Mouse (Mus musculus) spleen, postnatal 14 days (tissue): Measurements from ENCODE around the gene Gdpgp1.

Experiments
- DNase-seq, 2 experiments: peaks; one replicate each; pipeline ENCODE4 v3.0.0; 2021 to 2022; ENCODE audit warnings: low spot score in 2 of 2

Gene Gdpgp1

DNA sequence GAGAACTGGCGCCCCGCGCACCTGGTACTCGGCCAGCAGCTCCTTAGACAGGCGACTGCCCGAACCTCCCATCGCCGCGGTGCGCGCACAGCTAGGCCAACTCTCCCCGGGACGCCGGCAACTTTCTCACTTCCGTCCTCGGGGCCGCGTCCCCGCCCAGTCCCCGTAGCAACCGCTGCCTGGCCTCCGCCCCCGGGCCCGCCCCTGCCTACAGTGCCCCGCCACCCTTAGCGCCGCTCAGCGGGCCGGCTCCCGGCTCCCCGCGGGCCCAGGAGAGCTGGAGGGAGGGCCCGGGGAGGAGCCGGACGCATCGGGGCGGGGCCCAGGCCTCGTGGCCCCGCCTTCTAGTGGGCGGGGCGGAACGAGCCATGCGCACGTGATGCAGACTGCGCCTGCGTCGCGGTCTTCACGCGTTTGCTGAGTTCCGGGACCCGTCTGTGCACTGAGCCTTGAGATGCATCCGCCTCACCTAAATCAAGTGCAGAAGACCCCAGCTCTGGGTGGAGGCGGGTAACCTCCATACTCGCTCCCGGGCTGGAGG is at the start of gene Gdpgp1, which contains the start of gene Cib1:
Gene Gdpgp1 (plus strand): TSS at position 377 of the 541 bp plus-strand sequence.
Gene Cib1 (minus strand): TSS at position 325 of the 541 bp plus-strand sequence.
- peak; percentile 98 for DNase-seq

GRCm38 (mm10) chr7:80183466-80183865 is 49.2 kb upstream of the Gdpgp1 start:
- DNase-seq: no peak

DNA sequence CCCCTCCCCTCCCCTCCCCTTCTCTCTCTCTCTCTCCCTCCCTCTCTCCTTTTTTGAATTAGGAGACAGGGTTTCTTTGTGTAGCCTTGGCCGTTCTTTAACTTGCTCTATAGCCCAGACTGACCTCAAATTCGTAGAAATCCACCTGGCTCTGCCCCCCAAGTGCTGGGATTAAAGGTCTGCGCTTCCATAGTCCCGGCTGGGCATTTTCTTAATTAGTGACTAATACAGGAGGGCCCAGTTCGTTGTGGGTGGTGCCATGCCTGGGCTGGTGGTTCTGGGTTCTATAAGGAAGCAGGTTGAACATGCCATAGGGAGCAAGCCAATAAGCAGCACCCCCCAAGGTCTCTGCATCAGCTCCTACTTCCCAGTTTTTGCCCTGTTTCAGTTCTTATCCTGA is 48.7 kb upstream of the Gdpgp1 start:
- no peak for DNase-seq

DNA sequence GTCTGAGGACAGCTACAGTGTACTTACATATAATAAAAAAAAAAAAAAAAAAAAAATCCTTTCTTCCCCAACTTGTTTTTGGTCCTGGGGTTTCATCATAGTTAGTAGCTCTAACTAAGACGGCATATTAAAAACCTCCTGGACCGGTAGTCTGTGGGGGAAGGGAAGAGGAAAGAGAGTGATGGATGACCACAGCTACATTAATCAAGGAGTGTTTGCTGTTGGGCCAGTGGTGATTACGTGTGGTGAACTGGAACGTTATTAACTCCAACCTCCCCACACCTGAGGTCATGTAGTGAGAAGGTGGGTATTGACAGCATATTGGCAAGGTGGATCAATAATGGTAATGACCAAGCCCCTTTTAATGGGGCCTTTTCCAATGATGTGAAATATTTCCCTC is 48.1 kb upstream of the Gdpgp1 start:
- DNase-seq: no peak

DNA sequence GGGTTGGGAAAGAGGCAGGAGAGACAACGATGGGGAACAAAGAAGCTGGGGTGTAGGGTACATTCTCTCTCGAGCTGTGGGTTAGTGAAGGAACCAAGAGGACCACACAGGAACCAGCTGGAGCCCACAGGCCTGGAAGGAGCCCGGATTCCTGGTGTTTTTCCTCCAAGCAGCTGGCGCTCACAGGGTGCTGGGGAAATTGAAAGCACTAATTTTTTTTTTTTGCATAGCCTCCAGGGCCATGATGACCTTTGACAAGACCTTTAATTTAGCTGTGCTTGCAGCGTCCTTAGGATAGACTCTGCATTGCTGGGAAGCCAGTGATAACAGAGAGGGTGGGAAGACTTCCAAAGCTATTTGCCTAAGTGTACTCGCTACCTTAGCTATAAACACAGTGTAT is 47.7 kb upstream of the Gdpgp1 start:
- no peak for DNase-seq

GRCm38 (mm10) chr7:80186021-80186420 is 46.6 kb upstream of the Gdpgp1 start:
- DNase-seq: peak; percentile 36 to 46

- DNase-seq: peak; percentile 68 to 79
These were observed 46.0 kb upstream of the Gdpgp1 start, which contains the start of gene Sema4b for GRCm38 (mm10) chr7:80186531-80187296. TSS of gene Sema4b (plus strand) at chr7:80186841.

GRCm38 (mm10) chr7:80187501-80187900 is 45.2 kb upstream of the Gdpgp1 start:
- DNase-seq: no peak

GRCm38 (mm10) chr7:80188579-80189125 is 44.0 kb upstream of the Gdpgp1 start:
- DNase-seq: no peak

DNA sequence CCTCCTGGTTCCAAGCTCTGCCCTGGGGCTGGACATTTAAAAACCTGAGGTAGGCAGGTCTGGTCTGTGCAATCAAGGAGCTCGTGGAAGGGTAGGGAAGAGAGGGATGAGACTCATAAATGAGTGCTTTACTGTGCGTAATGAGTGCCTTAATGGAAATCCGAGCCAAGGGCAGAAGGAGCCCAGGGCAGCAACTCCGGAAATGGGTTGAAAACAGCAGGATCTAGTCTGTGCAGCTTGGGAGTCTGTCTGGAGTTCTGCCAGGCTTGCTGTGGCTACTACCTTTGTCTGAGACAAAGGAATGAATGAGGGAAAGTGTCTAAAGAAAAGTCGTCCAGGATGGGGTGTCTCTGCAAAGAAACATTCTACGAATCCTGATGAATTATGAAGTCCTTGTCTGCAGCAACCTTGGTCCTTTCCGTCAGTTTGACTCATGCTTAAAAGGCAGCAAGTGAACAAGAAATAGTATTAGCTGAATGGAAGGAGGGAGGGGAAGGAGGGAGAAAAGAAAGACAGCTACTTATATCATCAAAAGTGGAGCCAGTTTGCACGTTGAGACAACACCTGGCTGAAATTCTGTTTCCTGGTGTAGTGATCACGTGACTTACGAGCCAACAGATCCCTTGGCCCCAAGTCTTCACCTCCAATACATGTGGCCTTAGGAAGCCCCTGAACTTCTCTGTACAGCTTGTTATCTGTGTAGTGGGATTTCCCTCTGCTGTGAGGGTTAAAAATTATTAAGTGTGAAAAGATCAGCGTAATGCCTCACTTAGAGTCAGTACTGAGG is 43.3 kb upstream of the Gdpgp1 start:
- DNase-seq: no peak

DNA sequence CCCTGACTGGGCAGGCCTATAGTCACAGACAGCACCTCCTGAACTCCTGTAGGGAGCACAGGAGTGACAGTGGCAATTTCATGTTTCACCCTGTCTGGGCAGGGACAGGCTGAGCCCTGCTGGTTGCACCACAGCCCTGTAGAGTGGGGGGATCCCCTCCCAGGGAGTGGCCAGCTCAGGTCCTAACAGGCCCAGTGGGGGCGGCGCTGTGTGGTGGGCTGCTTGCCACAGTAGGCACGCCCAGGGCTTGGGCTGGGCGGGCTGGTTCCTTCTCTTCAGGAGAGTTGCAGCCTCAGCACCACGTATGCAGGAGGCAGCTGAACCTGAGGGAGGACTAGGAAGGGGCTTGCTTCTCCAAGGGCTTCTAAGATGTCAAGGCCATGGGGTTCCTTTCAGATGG is 41.2 kb upstream of the Gdpgp1 start:
- peak; percentile 60 to 64 for DNase-seq

DNA sequence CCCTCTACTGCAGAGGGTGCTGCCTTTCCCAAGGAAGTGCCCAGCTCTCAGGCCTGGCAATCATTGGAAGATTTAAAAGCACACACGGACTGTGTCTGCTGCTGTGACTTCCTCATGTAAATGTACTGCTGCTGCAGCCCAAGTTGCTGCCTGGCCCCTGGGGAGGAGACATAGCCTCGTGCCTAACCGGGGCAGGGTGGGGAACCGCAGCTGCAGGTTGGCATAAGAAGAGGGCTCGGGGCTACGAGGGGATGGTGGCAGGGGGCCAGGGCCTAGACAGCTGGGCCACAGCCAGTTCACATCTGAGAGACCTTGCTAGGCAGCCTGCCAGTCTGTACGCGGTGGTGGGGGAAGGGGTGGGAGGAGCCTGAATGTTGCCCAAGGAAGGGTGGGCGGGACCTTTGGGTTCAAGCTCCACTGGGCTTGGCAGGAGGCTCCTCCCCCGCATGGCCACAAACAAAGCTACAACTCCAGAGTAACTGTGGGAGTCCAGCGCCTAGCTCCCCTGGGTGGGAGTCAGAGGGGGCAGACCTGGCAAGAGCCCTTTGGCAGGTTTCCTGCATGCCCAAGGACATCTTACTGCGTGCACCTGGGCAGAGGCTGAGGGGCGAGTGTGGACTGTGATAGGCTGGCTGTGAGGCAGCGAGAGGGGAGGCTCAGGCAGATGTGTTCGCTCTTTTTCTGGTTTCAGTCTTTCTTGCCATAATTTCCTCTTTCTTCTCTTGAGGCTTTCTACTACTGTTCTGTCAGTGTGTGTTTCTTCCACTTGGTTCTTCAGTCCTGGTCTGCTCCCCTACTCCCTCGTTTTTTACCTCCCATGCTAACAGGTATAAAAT is 40.2 kb upstream of the Gdpgp1 start:
- DNase-seq: peak; percentile 80 to 82

DNA sequence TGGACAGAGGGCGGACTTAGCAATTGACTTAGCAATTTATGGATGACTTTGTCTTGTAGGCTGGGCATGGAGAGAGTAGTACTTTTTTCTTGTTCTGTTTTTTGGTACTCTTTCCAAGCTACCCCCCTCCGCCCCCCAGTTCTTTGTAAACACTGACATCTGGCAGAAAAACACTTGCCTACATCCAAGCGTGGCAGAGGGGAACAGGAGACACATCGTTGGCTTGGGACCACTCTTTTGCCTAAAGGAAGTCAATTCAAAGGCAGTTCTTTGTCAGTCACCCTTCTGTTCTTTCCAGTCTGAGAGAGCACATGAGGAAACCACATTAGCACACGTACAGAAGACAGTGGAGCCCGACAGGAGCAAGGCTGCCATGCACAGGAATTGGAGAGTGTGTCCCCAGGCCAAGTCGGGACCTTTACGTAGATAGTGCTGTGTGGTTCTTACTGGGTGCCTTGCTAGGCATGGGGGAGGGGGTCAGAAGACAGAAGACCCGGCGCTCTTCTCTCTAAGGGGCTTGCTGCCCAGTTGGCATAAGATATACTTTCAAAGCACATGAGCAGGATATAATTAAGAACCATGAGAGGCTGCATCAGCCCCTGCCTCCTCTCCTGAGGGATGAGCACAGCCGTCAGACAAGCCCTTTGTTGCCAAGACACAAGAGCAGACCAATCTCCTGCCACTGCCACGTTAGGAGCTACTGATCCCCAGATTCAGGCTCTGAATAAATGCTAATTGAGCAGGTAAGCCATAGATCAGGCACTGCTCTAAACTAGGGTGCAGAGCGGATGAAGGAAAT is 38.5 kb upstream of the Gdpgp1 start:
- no peak for DNase-seq

DNA sequence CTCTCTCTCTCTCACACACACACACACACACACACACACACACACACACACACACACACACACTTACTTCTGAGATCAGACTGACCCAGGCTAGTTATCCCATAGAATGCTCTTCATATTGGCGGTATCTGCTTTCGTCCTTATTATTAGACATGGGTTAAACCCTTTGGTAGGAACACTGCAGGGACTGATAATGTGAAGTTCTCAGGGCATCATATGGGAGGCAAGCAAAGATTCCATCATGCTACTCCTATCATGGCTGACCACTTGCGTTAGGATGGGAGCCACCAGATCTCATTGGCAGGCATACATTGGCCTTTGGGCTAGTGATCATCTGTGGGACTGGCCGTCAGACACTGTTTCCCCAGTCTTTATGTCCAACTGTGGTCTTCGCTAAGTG is 37.5 kb upstream of the Gdpgp1 start:
- DNase-seq: no peak

GRCm38 (mm10) chr7:80195576-80196263 is 36.9 kb upstream of the Gdpgp1 start:
- no peak for DNase-seq

- DNase-seq: no peak
These were observed 35.3 kb upstream of the Gdpgp1 start for GRCm38 (mm10) chr7:80197371-80197770.

GRCm38 (mm10) chr7:80197941-80198778 is 34.5 kb upstream of the Gdpgp1 start:
- peak; percentile 67 to 68 for DNase-seq

- DNase-seq: no peak
These were observed 33.8 kb upstream of the Gdpgp1 start for GRCm38 (mm10) chr7:80198863-80199262.

- DNase-seq: no peak
These were observed 33.4 kb upstream of the Gdpgp1 start for GRCm38 (mm10) chr7:80199286-80199685.
